Mouse (Mus musculus) liver, postnatal 0 days (tissue): Measurements from ENCODE around the gene Otub1. TPM values are rescaled to one million over a fixed set of nuclear protein-coding genes. Genes with fewer than 3 reads are reported as not detected.

ENCODE experiments used
- ATAC-seq: fragments of 200-750 bp; cut with Nextera tagmentation; 2 replicates; pipeline ENCODE4 v1.8.0; 2017; ENCODE audit warnings: mild to moderate bottlenecking, moderate library complexity
- DNase-seq: peaks from one replicate; pipeline ENCODE4 v3.0.0-alpha.2; 2016
- H3K27ac ChIP-seq: fragments of 300-500 bp; sonication (generic); 2 replicates; pipeline ENCODE4 v1.5.1; 2014; ENCODE audit warnings: antibody characterized with exemption, moderate library complexity, mild to moderate bottlenecking, low read depth
- H3K27me3 ChIP-seq: fragments of 300-500 bp; sonication (generic); 2 replicates; pipeline ENCODE4 v1.6.1; 2014; ENCODE audit warnings: low read length, control low read depth, mixed read lengths; ENCODE audit not compliant: insufficient read depth
- H3K36me3 ChIP-seq: fragments of 300-500 bp; sonication (generic); replicated peaks from 2 replicates; pipeline ENCODE4 v1.6.1; 2014; ENCODE audit warnings: mild to moderate bottlenecking, control low read depth, low read length, moderate library complexity, mixed read lengths; ENCODE audit not compliant: insufficient read depth
- H3K4me1 ChIP-seq: fragments of 300-500 bp; sonication (generic); 2 replicates; pipeline ENCODE4 v1.6.1; 2014; ENCODE audit warnings: antibody characterized with exemption, mild to moderate bottlenecking, control low read depth; ENCODE audit not compliant: insufficient read depth
- H3K4me2 ChIP-seq: fragments of 300-500 bp; sonication (generic); 2 replicates; pipeline ENCODE4 v1.6.1; 2014; ENCODE audit warnings: low read depth, mild to moderate bottlenecking, low read length, moderate library complexity, mixed read lengths
- H3K4me3 ChIP-seq: fragments of 300-500 bp; sonication (generic); 2 replicates; pipeline ENCODE4 v1.5.1; 2014; ENCODE audit warnings: low read depth, low read length
- H3K9ac ChIP-seq: fragments of 300-500 bp; sonication (generic); replicated peaks from 2 replicates; pipeline ENCODE4 v1.6.1; 2014; ENCODE audit warnings: mild to moderate bottlenecking, moderate library complexity
- H3K9me3 ChIP-seq: fragments of 300-500 bp; sonication (generic); 2 replicates; pipeline ENCODE4 v1.6.1; 2016; ENCODE audit warnings: mild to moderate bottlenecking, control low read depth, low read length, mixed read lengths
- CTCF ChIP-seq: sonication (generic); IDR thresholded peaks from 2 replicates; pipeline ENCODE4 v1.5.1; 2016; ENCODE audit warnings: antibody characterized with exemption, low read depth
- EP300 ChIP-seq: IDR thresholded peaks from 2 replicates; pipeline ENCODE4 v1.6.1; 2016; ENCODE audit warnings: antibody characterized with exemption, low read depth, mild to moderate bottlenecking
- WGBS: fragments of 180-500 bp; shearing (Covaris S2); extraction: QIAGEN DNeasy Blood & Tissue Kit; methylation state at CpG from one replicate; pipeline ENCODE4 v1.1.7; 2014; ENCODE audit not compliant: insufficient replicate concordance; 5-methylcytosine and 5-hydroxymethylcytosine counted together
- polyA plus RNA-seq: library from polyadenylated mRNA; unstranded; fragments of >200 nt; fragmentation: Nextera tagmentation; extraction: Ambion mirVana; gene quantifications from 2 replicates; pipeline ENCODE4 v1.2.1, GENCODE M21; 2015

The Otub1 gene
- polyA plus RNA-seq, 1 experiment from 2014 or later: 57.9 TPM

DNA sequence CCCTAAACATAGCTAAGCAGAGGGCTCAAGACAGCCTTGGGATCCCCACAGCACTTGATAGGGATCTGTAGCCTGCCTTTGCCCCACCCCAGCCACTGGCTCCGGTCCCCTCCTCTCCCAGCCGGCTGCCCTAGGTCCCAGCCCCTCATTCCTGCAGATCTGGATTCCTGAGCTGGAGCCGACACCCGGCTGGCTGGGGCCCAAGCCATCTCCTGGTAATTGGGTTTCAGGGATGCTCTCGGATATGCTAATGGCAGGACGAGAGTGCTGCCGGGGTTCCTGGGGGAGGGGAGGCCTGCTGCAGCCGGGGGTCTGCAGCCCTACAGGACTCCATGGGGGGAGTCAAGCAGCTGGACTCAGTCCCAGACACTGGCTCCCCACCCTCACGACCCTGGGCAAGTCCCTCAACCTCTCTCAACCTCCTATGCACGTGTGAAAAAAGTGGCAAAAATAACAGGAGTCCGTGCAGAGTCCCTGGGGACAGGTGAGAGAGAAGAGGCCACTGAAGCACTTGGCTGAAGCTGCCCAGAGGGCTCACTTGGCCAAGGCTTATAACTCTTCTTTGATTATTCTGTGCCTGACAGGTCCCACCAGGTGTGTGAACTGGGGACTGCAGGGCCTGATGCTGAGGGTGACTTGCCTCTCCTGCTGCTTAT, 29.9 kb downstream of the Otub1 start:
- Histone ChIP-seq H3K36me3 (no peaks in the 10 kb centered on the region), H3K4me3 (no peak overlapping the region), H3K9ac (no peak overlapping the region), H3K27me3 (no peaks in the 10 kb centered on the region; the same call in 1 of the 2 replicates), H3K4me1 (0 out of 2 replicates have a peak, but pooled peaks cover 3% of the 10 kb centered on the region), H3K9me3 (no peaks in the 10 kb centered on the region), H3K27ac (no peak overlapping the region), H3K4me2 (no peak overlapping the region)
- no peak for TF ChIP-seq CTCF
- no peak for TF ChIP-seq EP300
- 54% methylated on average over 11 of the region's 11 CpGs for WGBS
- DNase-seq (no peak), ATAC-seq (no peak)

DNA sequence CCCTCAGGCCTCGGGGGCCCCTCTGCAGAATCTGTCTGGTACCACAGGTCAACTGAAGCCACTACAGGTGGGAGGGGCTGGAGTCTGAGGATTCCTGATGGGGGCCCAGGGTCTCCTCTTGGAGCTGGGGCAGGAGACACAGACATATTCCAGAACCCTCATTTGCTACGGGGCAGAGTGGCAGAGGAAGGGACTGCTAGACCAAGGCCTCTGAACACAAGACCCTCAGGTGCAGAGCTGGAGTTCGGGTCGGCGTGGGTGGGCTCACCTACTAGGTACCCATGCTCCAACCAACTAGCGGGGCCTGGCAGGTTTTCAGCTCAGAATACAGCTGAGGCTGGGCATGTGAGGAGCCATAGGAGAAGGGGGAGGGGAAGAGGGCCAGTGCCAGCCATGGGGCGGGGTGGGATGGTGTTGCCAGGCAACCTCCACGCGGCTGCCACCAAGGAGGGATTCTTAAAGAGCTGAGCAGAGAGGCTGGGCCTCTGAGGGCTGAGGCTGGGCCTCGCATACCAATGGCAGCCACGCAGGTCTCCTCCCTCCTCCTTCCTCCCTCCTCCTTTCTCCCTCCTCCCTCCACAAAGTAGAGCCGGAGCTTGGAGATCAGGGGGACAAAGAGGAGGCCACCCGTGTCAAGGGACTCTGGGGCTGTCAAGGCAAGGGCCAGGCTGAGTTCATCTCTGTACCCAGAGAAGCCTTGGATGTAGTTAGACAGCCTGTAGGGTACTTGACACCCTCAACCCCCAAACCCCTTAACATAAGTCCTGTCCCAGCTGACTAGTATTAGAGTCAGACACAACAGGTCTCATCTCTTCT, 33.9 kb downstream of the Otub1 start:
- no peak for TF ChIP-seq CTCF
- TF ChIP-seq EP300: no peak
- H3K9ac ChIP-seq: no peak overlapping the region
- no peak for DNase-seq
- H3K27me3 ChIP-seq: peaks cover 6% of the 10 kb centered on the region
- H3K9me3 ChIP-seq: no peaks in the 10 kb centered on the region
- no peak for ATAC-seq
- no peak overlapping the region for H3K4me2 ChIP-seq
- 49% methylated on average over 13 of the region's 13 CpGs for WGBS
- no peaks in the 10 kb centered on the region for H3K4me1 ChIP-seq
- H3K4me3 ChIP-seq: no peak overlapping the region
- H3K27ac ChIP-seq: no peak overlapping the region
- H3K36me3 ChIP-seq: no peaks in the 10 kb centered on the region

DNA sequence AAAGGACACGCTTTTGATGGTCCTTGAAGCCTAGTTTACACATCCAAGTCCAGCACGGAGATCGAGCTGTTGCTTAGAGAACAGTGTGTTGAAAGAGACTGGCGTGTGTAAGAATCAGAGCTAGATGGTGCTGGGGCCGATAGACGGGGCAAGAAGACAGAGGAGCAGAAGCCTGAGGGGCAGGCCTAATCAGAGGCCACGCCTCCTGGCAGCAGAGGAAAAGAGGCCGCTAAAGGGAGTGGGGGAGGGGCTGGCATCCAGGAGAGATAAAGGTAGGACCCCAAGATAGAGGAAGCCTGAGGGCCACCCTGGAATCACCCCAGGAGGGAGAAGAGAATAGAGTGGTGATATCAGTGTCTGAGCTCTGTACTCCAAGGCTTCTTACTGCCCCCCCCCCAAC, 34.7 kb downstream of the Otub1 start:
- no peaks in the 10 kb centered on the region for H3K36me3 ChIP-seq
- no peak for ATAC-seq
- DNase-seq: no peak
- no peak overlapping the region for H3K4me2 ChIP-seq
- H3K27ac ChIP-seq: no peak overlapping the region
- no peaks in the 10 kb centered on the region for H3K9me3 ChIP-seq
- no peak for TF ChIP-seq CTCF
- no peak for TF ChIP-seq EP300
- H3K4me3 ChIP-seq: no peak overlapping the region
- H3K27me3 ChIP-seq: peaks cover 14% of the 10 kb centered on the region
- no peaks in the 10 kb centered on the region for H3K4me1 ChIP-seq
- WGBS: 19% methylated on average over 8 of the region's 8 CpGs
- H3K9ac ChIP-seq: no peak overlapping the region

DNA sequence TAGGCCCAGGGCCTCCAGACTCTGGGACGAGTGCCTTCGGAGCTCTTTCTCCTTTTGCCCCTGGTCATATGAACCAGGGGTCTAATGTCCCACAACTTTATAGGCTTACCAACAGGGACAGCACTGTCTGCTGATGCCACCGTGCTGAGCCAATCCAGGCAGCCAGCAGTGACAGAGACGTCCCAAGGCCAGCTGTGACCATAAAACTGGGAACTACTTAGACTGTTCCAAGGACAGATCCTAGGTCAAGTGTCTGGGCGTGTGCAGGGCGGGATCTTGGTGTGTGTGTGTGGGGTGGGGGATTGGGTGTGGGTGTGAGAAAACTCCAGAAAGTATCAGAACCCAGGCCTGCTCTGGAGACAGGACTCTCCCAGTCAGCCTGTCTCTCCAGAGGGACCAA, 35.2 kb downstream of the Otub1 start:
- H3K9me3 ChIP-seq: no peaks in the 10 kb centered on the region
- H3K36me3 ChIP-seq: no peaks in the 10 kb centered on the region
- no peak overlapping the region for H3K9ac ChIP-seq
- H3K27ac ChIP-seq: no peak overlapping the region
- peaks cover 20% of the 10 kb centered on the region for H3K27me3 ChIP-seq
- H3K4me3 ChIP-seq: no peak overlapping the region
- ATAC-seq (no peak), DNase-seq (no peak)
- TF ChIP-seq CTCF (no peak), EP300 (no peak)
- no peak overlapping the region for H3K4me2 ChIP-seq
- no peaks in the 10 kb centered on the region for H3K4me1 ChIP-seq
- 78% methylated on average over 6 of the region's 6 CpGs for WGBS

DNA sequence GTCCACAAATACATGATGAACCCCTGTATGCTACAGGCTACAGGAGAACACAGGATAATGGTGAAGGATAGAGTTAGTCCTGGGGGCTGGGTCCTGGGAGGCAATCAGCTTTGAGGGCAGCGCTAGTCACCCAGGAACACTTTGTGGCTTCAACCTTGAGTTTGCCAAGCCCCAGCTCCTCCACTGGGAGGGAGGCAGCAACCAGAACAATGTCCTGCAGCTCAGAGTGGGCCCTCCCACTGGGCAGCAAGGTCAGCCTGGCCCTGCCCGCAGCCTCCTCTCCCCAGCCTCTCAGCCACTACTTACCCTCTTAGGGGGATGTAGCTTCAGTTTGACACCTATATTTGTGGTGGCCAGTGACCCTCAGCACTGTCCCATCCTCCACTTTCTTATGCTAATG, 37.7 kb downstream of the Otub1 start:
- H3K4me1 ChIP-seq: peaks cover 9% of the 10 kb centered on the region; the same call in 1 of the 2 replicates
- 68% methylated on average over 2 of the region's 2 CpGs for WGBS
- no peak overlapping the region for H3K27ac ChIP-seq
- no peak for DNase-seq
- TF ChIP-seq EP300 (no peak), CTCF (no peak)
- no peak overlapping the region for H3K4me2 ChIP-seq
- H3K9me3 ChIP-seq: no peaks in the 10 kb centered on the region
- H3K27me3 ChIP-seq: peaks cover 42% of the 10 kb centered on the region
- no peak overlapping the region for H3K4me3 ChIP-seq
- H3K36me3 ChIP-seq: no peaks in the 10 kb centered on the region
- ATAC-seq: no peak
- no peak overlapping the region for H3K9ac ChIP-seq

DNA sequence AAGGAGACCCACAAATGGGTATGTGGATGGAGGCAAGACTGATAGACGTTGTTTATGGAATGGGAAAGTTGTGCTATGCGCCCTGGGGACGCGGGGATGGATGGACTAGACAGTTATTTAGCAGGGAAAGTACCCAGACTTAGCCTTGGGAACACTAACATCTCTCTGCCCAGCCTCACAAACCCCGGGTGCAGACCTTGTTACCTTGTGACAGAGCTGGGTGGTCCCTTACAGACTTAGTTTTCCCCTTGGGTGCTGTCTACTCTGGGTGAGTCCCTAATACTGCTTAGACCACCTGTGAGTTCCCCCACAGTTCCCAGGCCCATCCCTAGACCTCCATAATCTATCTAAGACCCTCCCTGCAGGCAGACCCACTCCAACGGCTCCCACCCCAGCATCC, 39.3 kb downstream of the Otub1 start:
- Histone ChIP-seq H3K27ac (no peak overlapping the region), H3K27me3 (peaks cover 49% of the 10 kb centered on the region), H3K36me3 (no peaks in the 10 kb centered on the region), H3K4me3 (no peak overlapping the region), H3K9me3 (no peaks in the 10 kb centered on the region), H3K9ac (no peak overlapping the region), H3K4me2 (no peak overlapping the region), H3K4me1 (peaks cover 9% of the 10 kb centered on the region; the same call in 1 of the 2 replicates)
- TF ChIP-seq CTCF (no peak), EP300 (no peak)
- ATAC-seq: no peak
- WGBS: 17% methylated on average over 6 of the region's 6 CpGs
- no peak for DNase-seq
